Mouse (Mus musculus) neural tube, embryonic 13.5 days (tissue): ENCODE data around the gene Rab3ip. TPM values are rescaled to one million over a fixed set of nuclear protein-coding genes. Genes with fewer than 3 reads are reported as not detected.

Source experiments
- ATAC-seq: fragments of 200-750 bp; cut with Nextera tagmentation; 2 replicates; pipeline ENCODE4 v1.8.0; 2017; ENCODE audit warnings: low read depth, mild to moderate bottlenecking, moderate TSS enrichment, moderate library complexity
- H3K27ac ChIP-seq: fragments of 300-500 bp; sonication (generic); replicated peaks from 2 replicates; pipeline ENCODE4 v1.5.1; 2015; ENCODE audit warnings: moderate library complexity, mild to moderate bottlenecking, inconsistent platforms
- H3K27me3 ChIP-seq: fragments of 300-500 bp; sonication (generic); 2 replicates; pipeline ENCODE4 v1.6.1; 2015; ENCODE audit warnings: mild to moderate bottlenecking, inconsistent platforms
- H3K36me3 ChIP-seq: fragments of 300-500 bp; sonication (generic); 2 replicates; pipeline ENCODE4 v1.6.1; 2015; ENCODE audit warnings: mild to moderate bottlenecking, inconsistent platforms
- H3K4me1 ChIP-seq: fragments of 300-500 bp; sonication (generic); replicated peaks from 2 replicates; pipeline ENCODE4 v1.6.1; 2015; ENCODE audit warnings: inconsistent platforms
- H3K4me2 ChIP-seq: fragments of 300-500 bp; sonication (generic); 2 replicates; pipeline ENCODE4 v1.6.1; 2015; ENCODE audit warnings: inconsistent platforms, mild to moderate bottlenecking, moderate library complexity
- H3K4me3 ChIP-seq: fragments of 300-500 bp; sonication (generic); 2 replicates; pipeline ENCODE4 v1.5.1; 2015; ENCODE audit warnings: mild to moderate bottlenecking, inconsistent platforms
- H3K9ac ChIP-seq: fragments of 300-500 bp; sonication (generic); 2 replicates; pipeline ENCODE4 v1.6.1; 2015; ENCODE audit warnings: moderate library complexity, mild to moderate bottlenecking, inconsistent platforms
- H3K9me3 ChIP-seq: fragments of 300-500 bp; sonication (generic); 2 replicates; pipeline ENCODE4 v1.6.1; 2016; ENCODE audit warnings: inconsistent platforms
- WGBS: fragments of 180-500 bp; shearing (Covaris S2); methylation state at CpG from one replicate; pipeline ENCODE4 v1.1.7; 2015; 5-methylcytosine and 5-hydroxymethylcytosine counted together
- polyA plus RNA-seq: library from polyadenylated mRNA; unstranded; fragments of >200 nt; fragmentation: Nextera tagmentation; extraction: Ambion mirVana; gene quantifications from 2 replicates; pipeline ENCODE4 v1.2.1, GENCODE M21; 2015

Rab3ip gene
- polyA plus RNA-seq, 1 experiment from 2014 or later: 50.8 TPM

DNA sequence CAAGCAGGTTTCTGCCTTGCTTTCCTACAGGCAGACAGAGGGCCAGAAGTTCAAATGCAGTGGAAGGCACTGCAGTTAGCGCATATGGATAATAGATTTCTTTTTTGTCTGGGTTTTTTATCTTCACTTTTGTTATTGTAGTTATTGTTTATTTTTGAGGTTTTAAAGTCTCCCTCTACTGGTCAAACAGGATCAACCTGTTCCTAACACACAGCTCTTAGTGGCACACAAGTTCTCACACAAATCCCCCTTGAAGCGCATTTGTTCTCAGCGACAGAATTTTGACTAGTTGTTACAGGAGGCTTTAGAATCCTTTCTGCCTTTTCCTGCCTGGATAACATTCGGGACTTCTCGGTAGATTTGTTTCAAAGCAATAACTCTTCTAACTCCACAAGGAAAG is 67.0 kb downstream of the Rab3ip start:
- no peaks in the 10 kb centered on the region for H3K9me3 ChIP-seq
- no peak overlapping the region for H3K4me3 ChIP-seq
- no peak overlapping the region for H3K27ac ChIP-seq
- no peaks in the 10 kb centered on the region for H3K4me1 ChIP-seq
- no peak overlapping the region for H3K4me2 ChIP-seq
- H3K36me3 ChIP-seq: no peaks in the 10 kb centered on the region
- H3K9ac ChIP-seq: no peak overlapping the region
- ATAC-seq: no peak
- WGBS: 65% methylated on average over 5 of the region's 5 CpGs
- H3K27me3 ChIP-seq: no peaks in the 10 kb centered on the region

GRCm38 (mm10) chr10:116877436-116877835 is 73.1 kb downstream of the Rab3ip start:
- no peak for ATAC-seq
- Histone ChIP-seq H3K27ac (no peak overlapping the region), H3K4me3 (no peak overlapping the region), H3K27me3 (no peaks in the 10 kb centered on the region), H3K9me3 (no peaks in the 10 kb centered on the region), H3K36me3 (no peaks in the 10 kb centered on the region), H3K4me2 (no peak overlapping the region), H3K4me1 (peaks cover under 1% of the 10 kb centered on the region; the same call in 1 of the 2 replicates), H3K9ac (no peak overlapping the region)
- 77% methylated on average over 4 of the region's 4 CpGs for WGBS

DNA sequence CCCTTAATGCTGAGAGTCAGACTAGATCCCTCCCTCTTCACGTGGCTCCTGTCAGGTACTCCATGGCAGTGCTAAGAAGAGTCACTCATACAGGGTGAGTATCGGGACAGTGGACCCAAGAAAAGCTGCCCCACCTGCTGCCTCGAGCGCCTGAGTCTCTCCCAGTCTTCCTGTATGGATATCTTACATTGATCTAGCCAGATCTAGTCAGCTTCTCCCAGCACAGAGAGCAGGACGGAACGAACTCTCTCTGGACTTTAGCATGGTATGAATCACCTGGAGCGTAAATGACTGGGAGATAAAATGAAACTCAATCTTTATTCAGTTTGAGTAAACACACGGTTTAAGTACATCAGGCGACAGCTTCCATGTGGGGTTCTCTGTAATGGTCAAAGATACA is 76.1 kb downstream of the Rab3ip start:
- no peak for ATAC-seq
- Histone ChIP-seq H3K27me3 (no peaks in the 10 kb centered on the region), H3K9me3 (no peaks in the 10 kb centered on the region), H3K36me3 (no peaks in the 10 kb centered on the region), H3K4me1 (peaks cover 10% of the 10 kb centered on the region), H3K4me3 (no peak overlapping the region), H3K4me2 (no peak overlapping the region), H3K9ac (no peak overlapping the region), H3K27ac (no peak overlapping the region)
- 87% methylated on average over 9 of the region's 9 CpGs for WGBS

DNA sequence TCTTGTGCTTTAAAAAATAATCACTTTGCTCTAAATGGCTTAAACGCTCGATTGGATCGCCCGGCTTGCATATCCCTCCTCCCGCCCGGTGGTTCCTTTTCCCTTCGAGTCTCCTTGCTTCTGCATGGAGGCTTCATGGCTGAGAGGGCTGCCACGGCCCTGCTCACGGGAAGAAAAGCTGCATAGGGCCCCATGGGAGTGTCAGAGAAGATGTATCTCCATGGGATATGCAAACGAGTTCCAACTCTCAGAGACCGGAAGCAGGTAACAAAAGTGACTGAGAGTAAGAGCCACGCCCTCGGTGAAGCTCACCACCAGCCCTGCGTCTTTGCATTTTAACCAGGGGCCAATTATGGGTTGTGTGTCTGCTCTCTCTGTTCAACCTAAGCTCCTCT is 78.6 kb downstream of the Rab3ip start:
- Histone ChIP-seq H3K4me2 (peak overlapping the region; percentile 35), H3K27ac (peak overlapping the region; percentile 33; the same call in 1 of the 2 replicates), H3K9me3 (no peaks in the 10 kb centered on the region), H3K4me3 (no peak overlapping the region), H3K9ac (no peak overlapping the region), H3K36me3 (no peaks in the 10 kb centered on the region), H3K27me3 (no peaks in the 10 kb centered on the region), H3K4me1 (peaks cover 10% of the 10 kb centered on the region)
- 30% methylated on average over 14 of the region's 14 CpGs for WGBS
- peak; percentile 71 for ATAC-seq

GRCm38 (mm10) chr10:116871329-116872015 is 79.1 kb downstream of the Rab3ip start:
- Histone ChIP-seq H3K27me3 (no peaks in the 10 kb centered on the region), H3K27ac (peak overlapping the region; percentile 33; the same call in 1 of the 2 replicates), H3K4me3 (no peak overlapping the region), H3K9ac (no peak overlapping the region), H3K4me1 (peaks cover 10% of the 10 kb centered on the region), H3K36me3 (no peaks in the 10 kb centered on the region), H3K9me3 (no peaks in the 10 kb centered on the region), H3K4me2 (peak overlapping the region; percentile 35)
- peak; percentile 77 for ATAC-seq
- 58% methylated on average over 12 of the region's 12 CpGs for WGBS

- Histone ChIP-seq H3K4me2 (no peak overlapping the region), H3K27ac (no peak overlapping the region), H3K9ac (no peak overlapping the region), H3K27me3 (no peaks in the 10 kb centered on the region), H3K9me3 (no peaks in the 10 kb centered on the region), H3K4me1 (peaks cover 10% of the 10 kb centered on the region), H3K4me3 (no peak overlapping the region), H3K36me3 (no peaks in the 10 kb centered on the region)
- WGBS: 91% methylated on average over 6 of the region's 6 CpGs
- no peak for ATAC-seq
Observed at GRCm38 (mm10) chr10:116870819-116871218, 79.8 kb downstream of the Rab3ip start.

Other genes with a start within 250 kb of the Rab3ip start
- gene Myrfl, start 53.9 kb downstream of the Rab3ip start, polyA plus RNA-seq: 0.15 and 0.27 TPM in 2 replicates
- not detected in 2 replicates for gene Gm10271, start 21.8 kb upstream of the Rab3ip start, polyA plus RNA-seq
- 0.34 TPM in 1 of 2 replicates, not detected in the other for gene Best3, start 35.5 kb upstream of the Rab3ip start, polyA plus RNA-seq
- not detected in 2 replicates for gene Lrrc10, start 94.6 kb upstream of the Rab3ip start, polyA plus RNA-seq
- gene Cct2, start 113.0 kb upstream of the Rab3ip start, polyA plus RNA-seq: 279 and 303 TPM in 2 replicates
- 20.9 and 27.1 TPM in 2 replicates for gene Frs2, start 197.8 kb upstream of the Rab3ip start, polyA plus RNA-seq